Mouse (Mus musculus): ENCODE measurements around the gene Tm7sf2. TPM values are rescaled to one million over a fixed set of nuclear protein-coding genes. Genes with fewer than 3 reads are reported as not detected.

Gene Tm7sf2
- total RNA-seq, 2 experiments from 2014 or later, result 69.0 to 71.2 TPM

- intact Hi-C loops (cut with DNase I), result no loop called here
Observed at GRCm38 (mm10) chr19:6070571-6071250, 2.5 kb upstream of the Tm7sf2 start.

GRCm38 (mm10) chr19:6069851-6070250 is 1.7 kb upstream of the Tm7sf2 start:
- intact Hi-C loops (cut with DNase I), result no loop called here
- DNase-seq, result no peak

More at GRCm38 (mm10) chr19:6070571-6071250, 2.5 kb upstream of the Tm7sf2 start:
- DNase-seq, result no peak

GRCm38 (mm10) chr19:6068951-6069350 is 778 bp upstream of the Tm7sf2 start:
- no peak for DNase-seq
- intact Hi-C loops (cut with DNase I), result no loop called here

GRCm38 (mm10) chr19:6067011-6067723 is 1.0 kb downstream of the Tm7sf2 start:
- intact Hi-C loops (cut with DNase I), result no loop called here
- peak; percentile 88 for DNase-seq

GRCm38 (mm10) chr19:6066571-6066970 is 1.6 kb downstream of the Tm7sf2 start:
- DNase-seq, result no peak
- intact Hi-C loops (cut with DNase I), result no loop called here

- intact Hi-C loops (cut with DNase I), result no loop called here
- DNase-seq, result no peak
Observed at GRCm38 (mm10) chr19:6063081-6063480, 5.1 kb downstream of the Tm7sf2 start.

GRCm38 (mm10) chr19:6062418-6062817 is 5.8 kb downstream of the Tm7sf2 start:
- DNase-seq, result no peak
- intact Hi-C loops (cut with DNase I), result no loop called here

- DNase-seq, result peak; percentile 64
- intact Hi-C loops (cut with DNase I), result no loop called here
Observed at GRCm38 (mm10) chr19:6061641-6062302, 6.4 kb downstream of the Tm7sf2 start.

- intact Hi-C loops (cut with DNase I), result no loop called here
- peak; percentile 90 for DNase-seq
Observed at GRCm38 (mm10) chr19:6061021-6061533, 7.1 kb downstream of the Tm7sf2 start, which contains the start of gene Znhit2. Znhit2 (plus strand) TSS chr19:6061192.

GRCm38 (mm10) chr19:6058966-6059365 is 9.2 kb downstream of the Tm7sf2 start:
- intact Hi-C loops (cut with DNase I), result no loop called here
- no peak for DNase-seq

GRCm38 (mm10) chr19:6058513-6058912 is 9.7 kb downstream of the Tm7sf2 start:
- intact Hi-C loops (cut with DNase I), result no loop called here
- no peak for DNase-seq

- DNase-seq, result peak; percentile 99
- intact Hi-C loops (cut with DNase I), result no loop called here
Observed at GRCm38 (mm10) chr19:6057313-6058096, 10.7 kb downstream of the Tm7sf2 start, which contains the start of the genes Mrpl49 and Fau. Mrpl49 (minus strand) TSS chr19:6057785. Fau (plus strand) TSS chr19:6057844.

GRCm38 (mm10) chr19:6056696-6057095 is 11.5 kb downstream of the Tm7sf2 start:
- intact Hi-C loops (cut with DNase I), result no loop called here
- DNase-seq, result no peak

- intact Hi-C loops (cut with DNase I), result no loop called here
- DNase-seq, result no peak
Observed at GRCm38 (mm10) chr19:6054296-6054695, 13.9 kb downstream of the Tm7sf2 start.

- DNase-seq, result no peak
- intact Hi-C loops (cut with DNase I), result no loop called here
Observed at GRCm38 (mm10) chr19:6052516-6052915, 15.7 kb downstream of the Tm7sf2 start.

GRCm38 (mm10) chr19:6048681-6049410 is 19.3 kb downstream of the Tm7sf2 start:
- intact Hi-C loops (cut with DNase I), result loop anchor here (10.0 kb wide), 1 partner anchor 84 kb away; the partner anchor contains the start of gene Pola2
- DNase-seq, result no peak

GRCm38 (mm10) chr19:6047899-6048166 is 20.3 kb downstream of the Tm7sf2 start:
- intact Hi-C loops (cut with DNase I), result loop anchor here (10.0 kb wide), 1 partner anchor 83 kb away; the partner anchor contains the start of gene Pola2

GRCm38 (mm10) chr19:6047154-6047898 is 20.8 kb downstream of the Tm7sf2 start:
- peak; percentile 35 for DNase-seq
- intact Hi-C loops (cut with DNase I), result loop anchor here (10.0 kb wide), 1 partner anchor 83 kb away; the partner anchor contains the start of gene Pola2

More at GRCm38 (mm10) chr19:6047899-6048166, 20.3 kb downstream of the Tm7sf2 start:
- DNase-seq, result no peak
